In the genomic region with DNA sequence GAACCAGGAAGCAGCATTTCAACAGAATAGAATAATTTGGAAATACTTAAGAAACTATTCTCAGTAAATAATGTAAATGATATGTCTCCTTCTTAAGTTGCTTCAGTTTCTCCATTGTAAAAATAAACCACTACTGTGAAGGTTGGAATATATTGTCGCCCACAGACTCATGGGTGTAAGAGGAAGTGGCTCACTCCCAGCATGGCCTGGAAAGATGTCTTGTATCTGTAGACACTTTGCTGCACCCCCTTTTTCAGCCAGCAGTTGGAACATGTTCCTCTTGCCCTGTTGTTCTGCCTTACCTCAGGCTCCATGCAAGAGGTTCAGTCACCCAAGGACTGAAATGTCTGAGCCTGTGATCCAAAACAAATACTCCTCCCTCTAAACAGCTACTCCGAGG, we compare ENCODE assay signal across 31 mouse cellular contexts. TPM values are rescaled to one million over a fixed set of nuclear protein-coding genes. Genes with fewer than 3 reads are reported as not detected.
DNase-seq lines count a peak whose midpoint lies in the region; ATAC-seq lines count a peak whose summit lies in the region.
"Had no signal": no experiment of that assay in that cellular context is flagged by ENCODE, and none has a peak within 500 bp of the region (broad histone marks: within the 10 kb centered on the region; RNA-seq: fewer than 3 reads in every experiment).

No protein-coding gene starts in this region.

- intact Hi-C loops in left cerebral cortex, postnatal 36 days (cut with DNase I) = loop anchor here (2.0 to 5.0 kb wide), 2 partner anchors 249 to 391 kb away; no protein-coding TSS in a partner anchor
- intact Hi-C loops in left cerebral cortex, postnatal 10 days (cut with DNase I) = loop anchor here (2.0 to 5.0 kb wide), 2 partner anchors 249 to 389 kb away; no protein-coding TSS in a partner anchor

- no peaks in the 10 kb centered on the region for H3K36me3 ChIP-seq in forebrain, embryonic 12.5 days (replicated peaks)
- no peaks in the 10 kb centered on the region for H3K36me3 ChIP-seq in forebrain, embryonic 16.5 days (ENCODE audit: control insufficient read depth, insufficient read depth)
- H3K36me3 ChIP-seq: heart, embryonic 10.5 days; heart, embryonic 15.5 days; hindbrain, embryonic 12.5 days; limb, embryonic 15.5 days; liver, embryonic 15.5 days; neural tube, embryonic 12.5 days had no signal

- no peak overlapping the region for H3K27ac ChIP-seq in forebrain, embryonic 12.5 days
- no peak overlapping the region for H3K27ac ChIP-seq in forebrain, embryonic 16.5 days (ENCODE audit: low read length)
- H3K27ac ChIP-seq: heart, embryonic 10.5 days; heart, embryonic 15.5 days; hindbrain, embryonic 12.5 days; limb, embryonic 15.5 days; liver, embryonic 15.5 days; midbrain, embryonic 12.5 days; neural tube, embryonic 12.5 days had no signal

- peak; percentile 5 to 14 for DNase-seq in left cerebral cortex, postnatal 36 days (ENCODE audit: low spot score in 2 of 2)
- DNase-seq in left cerebral cortex, postnatal 10 days (ENCODE audit: extremely low spot score in 1 of 2, low spot score in 2 of 2) = no peak
- peak; percentile 15 for DNase-seq in 3134 (ENCODE audit: extremely low read depth, insufficient read length, low spot score)
- no peak for DNase-seq in gastrocnemius, postnatal 10 days
- DNase-seq in adrenal gland, adult 18-20 months (ENCODE audit: low spot score in 2 of 2) = no peak
- DNase-seq: adrenal gland, adult 2 months; adrenal gland, postnatal 36 days; cerebellum, adult 2 months; cerebellum, postnatal 14 days; heart, adult 11 months; heart, postnatal 36 days; kidney, adult 9 months; kidney, postnatal 10 days; layer of hippocampus, postnatal 36 days; lung, embryonic 14.5 days; lung, postnatal 14 days; spleen, adult 18-20 months; thymus, adult 2 months; thymus, postnatal 36 days had no signal

- no peak overlapping the region for H3K9ac ChIP-seq in forebrain, embryonic 12.5 days
- no peak overlapping the region for H3K9ac ChIP-seq in forebrain, embryonic 16.5 days (replicated peaks; ENCODE audit: low read depth, low read length)
- H3K9ac ChIP-seq: heart, embryonic 15.5 days; hindbrain, embryonic 12.5 days; limb, embryonic 15.5 days; liver, embryonic 15.5 days; lung, embryonic 14.5 days; midbrain, embryonic 12.5 days; neural tube, embryonic 12.5 days had no signal

- H3K9me3 ChIP-seq in forebrain, embryonic 12.5 days = peaks cover 24% of the 10 kb centered on the region
- H3K9me3 ChIP-seq in forebrain, embryonic 16.5 days (ENCODE audit: control insufficient read depth, low read length) = no peaks in the 10 kb centered on the region; the same call in 1 of the 2 replicates

- ATAC-seq in forebrain, embryonic 12.5 days (ENCODE audit: low FRiP score) = 0 out of 2 replicates have a peak, but pooled peaks have one; percentile 23
- no peak for ATAC-seq in forebrain, embryonic 16.5 days
- ATAC-seq in common myeloid progenitor, adult 5-6 weeks (replicated peaks; ENCODE audit: low read depth, poor library complexity, severe bottlenecking) = peak; percentile 74
- ATAC-seq: intestine, embryonic 16.5 days had no signal

- H3K4me2 ChIP-seq in forebrain, embryonic 12.5 days = no peak overlapping the region
- H3K4me2 ChIP-seq in forebrain, embryonic 16.5 days (ENCODE audit: low read length) = no peak overlapping the region
- H3K4me2 ChIP-seq: heart, embryonic 15.5 days; hindbrain, embryonic 12.5 days; limb, embryonic 15.5 days; liver, embryonic 15.5 days; lung, embryonic 14.5 days; midbrain, embryonic 12.5 days; neural tube, embryonic 12.5 days had no signal

- H3K4me1 ChIP-seq in forebrain, embryonic 12.5 days = no peaks in the 10 kb centered on the region
- peaks cover 6% of the 10 kb centered on the region for H3K4me1 ChIP-seq in forebrain, embryonic 16.5 days (replicated peaks; ENCODE audit: control insufficient read depth, insufficient read depth, low read length)
- H3K4me1 ChIP-seq: heart, embryonic 10.5 days; heart, embryonic 15.5 days; hindbrain, embryonic 12.5 days; limb, embryonic 15.5 days; midbrain, embryonic 12.5 days; neural tube, embryonic 12.5 days had no signal

- WGBS in forebrain, embryonic 12.5 days = 83% methylated on average over 2 of the region's 2 CpGs
- 88% methylated on average over 2 of the region's 2 CpGs for WGBS in forebrain, embryonic 16.5 days

- no peak overlapping the region for H3K4me3 ChIP-seq in forebrain, embryonic 12.5 days (replicated peaks)
- H3K4me3 ChIP-seq in forebrain, embryonic 16.5 days (replicated peaks; ENCODE audit: low read length) = no peak overlapping the region
- H3K4me3 ChIP-seq: heart, embryonic 10.5 days; heart, embryonic 15.5 days; hindbrain, embryonic 12.5 days; limb, embryonic 15.5 days; liver, embryonic 15.5 days; midbrain, embryonic 12.5 days; myocyte; neural tube, embryonic 12.5 days had no signal

- H3K27me3 ChIP-seq in forebrain, embryonic 12.5 days = no peaks in the 10 kb centered on the region
- H3K27me3 ChIP-seq in forebrain, embryonic 16.5 days (replicated peaks; ENCODE audit: control insufficient read depth, insufficient read depth, low read length) = no peaks in the 10 kb centered on the region
- H3K27me3 ChIP-seq: heart, embryonic 15.5 days; hindbrain, embryonic 12.5 days; limb, embryonic 15.5 days; liver, embryonic 15.5 days; neural tube, embryonic 12.5 days had no signal

RNA-seq across cellular contexts. Expression of gene Csrnp3, which starts 52.0 kb away (rescaled TPM):
- polyA plus RNA-seq in forebrain, embryonic 12.5 days (2016; fragmentation: Nextera tagmentation; extraction: Ambion mirVana) = 29.0 and 30.0 TPM in 2 replicates
- 61.1 and 67.4 TPM in 2 replicates for polyA plus RNA-seq in forebrain, embryonic 16.5 days (2015; fragmentation: Nextera tagmentation; extraction: Ambion mirVana)
- total RNA-seq in left cerebral cortex, postnatal 36 days (2021) = 10 to 100 TPM; 89.4 to 92.6 TPM
- 100 to 1,000 TPM in 1 of 2 experiments, 10 to 100 TPM in 1; 97.7 to 107 TPM for total RNA-seq in left cerebral cortex, postnatal 10 days (2021)
- total RNA-seq in common myeloid progenitor, adult 5-6 weeks (2017) = not detected in 2 replicates
- total RNA-seq in gastrocnemius, postnatal 10 days (2021) = 1 to 10 TPM in 1 of 2 experiments, under 1 TPM in 1; 0.52 to 1.9 TPM
- under 1 TPM; 0.30 to 0.54 TPM for total RNA-seq in adrenal gland, adult 18-20 months (2021)

Comparison
In these comparisons a context has a peak if more than half of its experiments do, and no peak if none do; other contexts are left out.
1. DNase-seq: peak in left cerebral cortex, postnatal 36 days (2 of 2) and 3134 (single experiment); none in left cerebral cortex, postnatal 10 days (0 of 2), gastrocnemius, postnatal 10 days (single experiment) and adrenal gland, adult 18-20 months (0 of 2).
2. RNA of gene Csrnp3, which starts 52.0 kb away (total RNA-seq): 97.7 to 107 TPM in left cerebral cortex, postnatal 10 days and 89.4 to 92.6 TPM in left cerebral cortex, postnatal 36 days; 0.52 to 1.9 TPM in gastrocnemius, postnatal 10 days, 0.30 to 0.54 TPM in adrenal gland, adult 18-20 months and not detected in common myeloid progenitor, adult 5-6 weeks; every median in the first group is over 10 times any median in the second.